Mouse (Mus musculus): ENCODE data around the gene Sema3f. TPM values are rescaled to one million over a fixed set of nuclear protein-coding genes. Genes with fewer than 3 reads are reported as not detected.

Gene Sema3f
- total RNA-seq, 2 experiments from 2014 or later: not detected

- no peak for ATAC-seq (replicated peaks; ENCODE audit: low FRiP score, poor library complexity, severe bottlenecking)
Observed at GRCm38 (mm10) chr9:107669480-107669945, 40.8 kb downstream of the Sema3f start, which contains the start of gene Slc38a3. Gene Slc38a3, minus strand, starts transcription at chr9:107669530.

GRCm38 (mm10) chr9:107668916-107669315 lies 41.4 kb downstream of the Sema3f start:
- no peak for ATAC-seq (replicated peaks; ENCODE audit: low FRiP score, poor library complexity, severe bottlenecking)

GRCm38 (mm10) chr9:107668011-107668410 lies 42.3 kb downstream of the Sema3f start:
- no peak for ATAC-seq (replicated peaks; ENCODE audit: low FRiP score, poor library complexity, severe bottlenecking)

GRCm38 (mm10) chr9:107667219-107667618 lies 43.1 kb downstream of the Sema3f start:
- no peak for ATAC-seq (replicated peaks; ENCODE audit: low FRiP score, poor library complexity, severe bottlenecking)

GRCm38 (mm10) chr9:107666751-107667205 lies 43.5 kb downstream of the Sema3f start:
- no peak for ATAC-seq (replicated peaks; ENCODE audit: low FRiP score, poor library complexity, severe bottlenecking)

GRCm38 (mm10) chr9:107665308-107665707 lies 45.0 kb downstream of the Sema3f start:
- ATAC-seq (replicated peaks; ENCODE audit: low FRiP score, poor library complexity, severe bottlenecking): 0 out of 2 replicates have a peak, but pooled peaks have one; percentile 4

- no peak for ATAC-seq (replicated peaks; ENCODE audit: low FRiP score, poor library complexity, severe bottlenecking)
Observed at GRCm38 (mm10) chr9:107663525-107663924, 46.8 kb downstream of the Sema3f start.

GRCm38 (mm10) chr9:107662342-107662741 lies 47.9 kb downstream of the Sema3f start:
- ATAC-seq (replicated peaks; ENCODE audit: low FRiP score, poor library complexity, severe bottlenecking): no peak

GRCm38 (mm10) chr9:107660777-107661176 lies 49.5 kb downstream of the Sema3f start:
- ATAC-seq (replicated peaks; ENCODE audit: low FRiP score, poor library complexity, severe bottlenecking): no peak

GRCm38 (mm10) chr9:107659961-107660360 lies 50.3 kb downstream of the Sema3f start:
- ATAC-seq (replicated peaks; ENCODE audit: low FRiP score, poor library complexity, severe bottlenecking): no peak

GRCm38 (mm10) chr9:107659551-107659950 lies 50.7 kb downstream of the Sema3f start:
- no peak for ATAC-seq (replicated peaks; ENCODE audit: low FRiP score, poor library complexity, severe bottlenecking)

GRCm38 (mm10) chr9:107658096-107658495 lies 52.2 kb downstream of the Sema3f start:
- ATAC-seq (replicated peaks; ENCODE audit: low FRiP score, poor library complexity, severe bottlenecking): no peak

GRCm38 (mm10) chr9:107657144-107657543 lies 53.1 kb downstream of the Sema3f start:
- no peak for ATAC-seq (replicated peaks; ENCODE audit: low FRiP score, poor library complexity, severe bottlenecking)

GRCm38 (mm10) chr9:107654585-107654984 lies 55.7 kb downstream of the Sema3f start:
- no peak for ATAC-seq (replicated peaks; ENCODE audit: low FRiP score, poor library complexity, severe bottlenecking)

- ATAC-seq (replicated peaks; ENCODE audit: low FRiP score, poor library complexity, severe bottlenecking): no peak
Observed at GRCm38 (mm10) chr9:107653474-107653873, 56.8 kb downstream of the Sema3f start.

- no peak for ATAC-seq (replicated peaks; ENCODE audit: low FRiP score, poor library complexity, severe bottlenecking)
Observed at GRCm38 (mm10) chr9:107650708-107651481, 59.4 kb downstream of the Sema3f start.

- no peak for ATAC-seq (replicated peaks; ENCODE audit: low FRiP score, poor library complexity, severe bottlenecking)
Observed at GRCm38 (mm10) chr9:107650225-107650624, 60.0 kb downstream of the Sema3f start.

- ATAC-seq (replicated peaks; ENCODE audit: low FRiP score, poor library complexity, severe bottlenecking): no peak
Observed at GRCm38 (mm10) chr9:107648767-107649166, 61.5 kb downstream of the Sema3f start.

- ATAC-seq (replicated peaks; ENCODE audit: low FRiP score, poor library complexity, severe bottlenecking): no peak
Observed at GRCm38 (mm10) chr9:107646975-107647374, 63.3 kb downstream of the Sema3f start.

GRCm38 (mm10) chr9:107645577-107645976 lies 64.7 kb downstream of the Sema3f start:
- ATAC-seq (replicated peaks; ENCODE audit: low FRiP score, poor library complexity, severe bottlenecking): peak; percentile 67; the same call in 1 of the 2 replicates

GRCm38 (mm10) chr9:107645153-107645510 lies 65.1 kb downstream of the Sema3f start:
- ATAC-seq (replicated peaks; ENCODE audit: low FRiP score, poor library complexity, severe bottlenecking): no peak
